Mouse (Mus musculus) adrenal gland, postnatal 14 days (tissue): ENCODE data around the gene Dna2. TPM values are rescaled to one million over a fixed set of nuclear protein-coding genes. Genes with fewer than 3 reads are reported as not detected.
A peak's percentile ranks its signal among the peaks of the same experiment; 100 is the strongest.

Source experiments
- DNase-seq: peaks from one replicate; pipeline ENCODE4 v3.0.0; 2021; ENCODE audit warnings: mixed read lengths
- total RNA-seq: library from RNA; stranded (reverse); gene quantifications from 2 replicates; pipeline ENCODE4 v1.2.3, GENCODE M21; 2021

Dna2 gene
- total RNA-seq, 1 experiment from 2014 or later = 3.9 TPM

- DNase-seq = peak; percentile 93
Observed at GRCm38 (mm10) chr10:62980039-62980954, 33.5 kb downstream of the Dna2 start, which contains the start of gene Rufy2. Gene Rufy2, plus strand, starts transcription at chr10:62980223.

- DNase-seq = no peak
Observed at GRCm38 (mm10) chr10:62984072-62984471, 37.2 kb downstream of the Dna2 start.

GRCm38 (mm10) chr10:62984495-62984894 lies 37.7 kb downstream of the Dna2 start:
- DNase-seq = no peak

- DNase-seq = peak; percentile 57
Observed at GRCm38 (mm10) chr10:62987341-62987740, 40.5 kb downstream of the Dna2 start.

- DNase-seq = no peak
Observed at GRCm38 (mm10) chr10:62990636-62991035, 43.8 kb downstream of the Dna2 start.

- no peak for DNase-seq
Observed at GRCm38 (mm10) chr10:62993991-62994390, 47.2 kb downstream of the Dna2 start.

GRCm38 (mm10) chr10:63000584-63000983 lies 53.8 kb downstream of the Dna2 start:
- no peak for DNase-seq

GRCm38 (mm10) chr10:63003252-63003651 lies 56.4 kb downstream of the Dna2 start:
- no peak for DNase-seq

- no peak for DNase-seq
Observed at GRCm38 (mm10) chr10:63004556-63004955, 57.7 kb downstream of the Dna2 start.

GRCm38 (mm10) chr10:63008193-63008592 lies 61.4 kb downstream of the Dna2 start:
- no peak for DNase-seq

- no peak for DNase-seq
Observed at GRCm38 (mm10) chr10:63010268-63010667, 63.4 kb downstream of the Dna2 start.

GRCm38 (mm10) chr10:63011556-63011955 lies 64.7 kb downstream of the Dna2 start:
- DNase-seq = no peak

- DNase-seq = no peak
Observed at GRCm38 (mm10) chr10:63013476-63013875, 66.7 kb downstream of the Dna2 start.

GRCm38 (mm10) chr10:63014168-63014567 lies 67.3 kb downstream of the Dna2 start:
- DNase-seq = no peak

- no peak for DNase-seq
Observed at GRCm38 (mm10) chr10:63019304-63019703, 72.5 kb downstream of the Dna2 start.

- no peak for DNase-seq
Observed at GRCm38 (mm10) chr10:63021702-63022101, 74.9 kb downstream of the Dna2 start.

GRCm38 (mm10) chr10:63022541-63023120 lies 75.8 kb downstream of the Dna2 start:
- DNase-seq = no peak

- peak; percentile 89 for DNase-seq
Observed at GRCm38 (mm10) chr10:63023121-63023748, 76.4 kb downstream of the Dna2 start.

Other genes starting within 250 kb of the Dna2 start
- 1.2 and 1.5 TPM in 2 replicates for gene Stox1, start 220.9 kb upstream of the Dna2 start, total RNA-seq
- gene Ccar1, start 154.7 kb upstream of the Dna2 start, total RNA-seq = 81.6 and 88.5 TPM in 2 replicates
- 7.2 and 11.0 TPM in 2 replicates for gene Tet1, start 38.0 kb upstream of the Dna2 start, total RNA-seq
- gene Slc25a16, start 26.4 kb upstream of the Dna2 start, total RNA-seq = 36.9 and 39.0 TPM in 2 replicates
- gene Rufy2, start 33.2 kb downstream of the Dna2 start, total RNA-seq = 14.8 and 20.9 TPM in 2 replicates
- gene Hnrnph3, start 77.2 kb downstream of the Dna2 start, total RNA-seq = 49.2 and 56.0 TPM in 2 replicates
- gene Pbld2, start 77.3 kb downstream of the Dna2 start, total RNA-seq = 4.6 and 8.7 TPM in 2 replicates
- 14.4 and 18.0 TPM in 2 replicates for gene Pbld1, start 113.1 kb downstream of the Dna2 start, total RNA-seq
- gene Atoh7, start 152.6 kb downstream of the Dna2 start, total RNA-seq = not detected in 2 replicates